Mouse (Mus musculus) embryonic facial prominence, embryonic 14.5 days (tissue): ENCODE data around the gene Mxi1. TPM values are rescaled to one million over a fixed set of nuclear protein-coding genes. Genes with fewer than 3 reads are reported as not detected.

ENCODE experiments used
- ATAC-seq: fragments of 200-750 bp; cut with Nextera tagmentation; 2 replicates; pipeline ENCODE4 v1.8.0; 2017; ENCODE audit warnings: low read depth, moderate number of reproducible peaks, moderate TSS enrichment
- DNase-seq: peaks from one replicate; pipeline ENCODE4 v3.0.0-alpha.2; 2015; ENCODE audit warnings: low spot score
- H3K27ac ChIP-seq: fragments of 300-500 bp; sonication (generic); replicated peaks from 2 replicates; pipeline ENCODE4 v1.5.1; 2014; ENCODE audit warnings: low read depth, mild to moderate bottlenecking, low read length, moderate library complexity
- H3K27me3 ChIP-seq: fragments of 300-500 bp; sonication (generic); replicated peaks from 2 replicates; pipeline ENCODE4 v1.6.1; 2014; ENCODE audit warnings: low read length; ENCODE audit not compliant: control insufficient read depth, insufficient read depth
- H3K36me3 ChIP-seq: fragments of 300-500 bp; sonication (generic); 2 replicates; pipeline ENCODE4 v1.6.1; 2014; ENCODE audit warnings: low read length, mixed read lengths; ENCODE audit not compliant: control insufficient read depth, insufficient read depth
- H3K4me1 ChIP-seq: fragments of 300-500 bp; sonication (generic); 2 replicates; pipeline ENCODE4 v1.6.1; 2014; ENCODE audit warnings: antibody characterized with exemption, low read length; ENCODE audit not compliant: control insufficient read depth, insufficient read depth
- H3K4me2 ChIP-seq: fragments of 300-500 bp; sonication (generic); 2 replicates; pipeline ENCODE4 v1.6.1; 2014; ENCODE audit warnings: low read depth, mild to moderate bottlenecking, low read length, moderate library complexity, mixed read lengths
- H3K4me3 ChIP-seq: fragments of 300-500 bp; sonication (generic); 2 replicates; pipeline ENCODE4 v1.5.1; 2014; ENCODE audit warnings: low read depth, mild to moderate bottlenecking, low read length
- H3K9ac ChIP-seq: fragments of 300-500 bp; sonication (generic); 2 replicates; pipeline ENCODE4 v1.6.1; 2014; ENCODE audit warnings: low read depth, mild to moderate bottlenecking, low read length, moderate library complexity, mixed read lengths
- H3K9me3 ChIP-seq: fragments of 300-500 bp; sonication (generic); 2 replicates; pipeline ENCODE4 v1.6.1; 2016; ENCODE audit warnings: low read length; ENCODE audit not compliant: control insufficient read depth
- WGBS: fragments of 180-500 bp; shearing (Covaris S2); extraction: QIAGEN DNeasy Blood & Tissue Kit; methylation state at CpG from one replicate; pipeline ENCODE4 v1.1.7; 2014; 5-methylcytosine and 5-hydroxymethylcytosine counted together
- polyA plus RNA-seq: library from polyadenylated mRNA; unstranded; fragments of >200 nt; fragmentation: Nextera tagmentation; extraction: Ambion mirVana; gene quantifications from 2 replicates; pipeline ENCODE4 v1.2.1, GENCODE M21; 2014

Mxi1 gene
- polyA plus RNA-seq, 1 experiment from 2014 or later = 36.0 TPM

DNA sequence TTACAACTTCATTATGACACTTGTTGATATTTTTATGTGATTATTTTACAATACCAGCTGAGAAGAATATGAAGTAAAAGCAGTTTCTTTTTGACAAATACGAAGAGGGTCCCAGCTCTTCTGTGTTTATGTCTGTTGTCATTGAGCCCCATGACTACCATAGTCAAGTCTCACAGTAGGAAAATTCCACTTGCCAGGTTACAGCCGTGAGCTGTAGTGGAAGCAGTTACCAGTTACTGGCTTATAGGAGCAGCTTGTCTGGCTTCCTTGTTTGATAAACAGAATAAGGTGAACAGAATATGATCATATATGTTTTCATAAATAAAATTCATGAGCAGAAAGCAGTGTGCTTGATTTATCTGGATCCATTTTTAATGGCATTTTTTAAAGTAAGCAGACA lies 54.2 kb downstream of the Mxi1 start:
- H3K4me3 ChIP-seq = no peak overlapping the region
- H3K4me2 ChIP-seq = peak overlapping the region; percentile 51; the same call in 1 of the 2 replicates
- no peak overlapping the region for H3K27ac ChIP-seq
- no peaks in the 10 kb centered on the region for H3K27me3 ChIP-seq
- 58% methylated on average over 2 of the region's 2 CpGs for whole genome bisulfite sequencing
- ATAC-seq (no peak), DNase-seq (no peak)
- no peaks in the 10 kb centered on the region for H3K36me3 ChIP-seq
- peaks cover 22% of the 10 kb centered on the region for H3K4me1 ChIP-seq
- no peaks in the 10 kb centered on the region for H3K9me3 ChIP-seq
- H3K9ac ChIP-seq = no peak overlapping the region

DNA sequence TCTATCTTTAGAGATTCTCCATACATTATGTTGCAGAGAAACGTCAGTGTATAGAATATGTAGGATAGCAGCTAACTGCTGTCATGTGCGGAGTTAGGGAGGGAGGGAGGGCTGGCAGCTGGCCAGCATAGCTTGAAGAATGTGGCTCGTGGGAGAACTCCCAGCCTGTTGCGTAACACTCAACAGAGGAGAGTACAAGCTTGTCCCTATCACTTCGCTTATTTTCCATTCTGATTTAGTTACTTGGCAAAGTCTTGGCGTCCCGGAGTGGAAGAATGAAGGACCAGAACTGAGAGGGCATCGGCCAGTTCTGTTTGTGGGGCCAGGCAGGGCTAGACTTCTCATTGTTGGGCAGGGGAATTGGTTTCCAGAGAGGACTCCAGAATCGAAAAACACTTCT lies 54.6 kb downstream of the Mxi1 start:
- DNase-seq = peak; percentile 96
- H3K4me3 ChIP-seq = peak overlapping the region; percentile 14; the same call in 1 of the 2 replicates
- WGBS = 16% methylated on average over 9 of the region's 9 CpGs

GRCm38 (mm10) chr19:53366057-53366775 lies 55.9 kb downstream of the Mxi1 start:
- H3K4me2 ChIP-seq = no peak overlapping the region
- H3K4me3 ChIP-seq = no peak overlapping the region
- H3K4me1 ChIP-seq = peaks cover 15% of the 10 kb centered on the region
- DNase-seq (no peak), ATAC-seq (no peak)
- H3K36me3 ChIP-seq = peaks cover 4% of the 10 kb centered on the region; the same call in 1 of the 2 replicates
- no peak overlapping the region for H3K9ac ChIP-seq
- H3K27me3 ChIP-seq = no peaks in the 10 kb centered on the region
- H3K9me3 ChIP-seq = no peaks in the 10 kb centered on the region
- no peak overlapping the region for H3K27ac ChIP-seq
- 79% methylated on average over 11 of the region's 11 CpGs for WGBS

More for the DNA sequence above, 54.6 kb downstream of the Mxi1 start:
- ATAC-seq = peak; percentile 83
- Histone ChIP-seq H3K27ac (peak overlapping the region; percentile 86), H3K9me3 (no peaks in the 10 kb centered on the region), H3K9ac (0 out of 2 replicates have a peak overlapping the region, but pooled peaks have one; percentile 45), H3K36me3 (no peaks in the 10 kb centered on the region), H3K4me1 (peaks cover 19% of the 10 kb centered on the region), H3K4me2 (peak overlapping the region; percentile 51), H3K27me3 (no peaks in the 10 kb centered on the region)

- WGBS = 87% methylated on average over 7 of the region's 7 CpGs
- Histone ChIP-seq H3K36me3 (peaks cover 11% of the 10 kb centered on the region; the same call in 1 of the 2 replicates), H3K27ac (no peak overlapping the region), H3K4me2 (no peak overlapping the region), H3K27me3 (no peaks in the 10 kb centered on the region), H3K4me1 (peaks cover 15% of the 10 kb centered on the region), H3K9ac (no peak overlapping the region), H3K9me3 (no peaks in the 10 kb centered on the region), H3K4me3 (no peak overlapping the region)
- ATAC-seq = no peak
- DNase-seq = no peak
Measured at GRCm38 (mm10) chr19:53366881-53367280, 56.6 kb downstream of the Mxi1 start.

- no peaks in the 10 kb centered on the region for H3K27me3 ChIP-seq
- H3K36me3 ChIP-seq = peaks cover 30% of the 10 kb centered on the region; the same call in 1 of the 2 replicates
- H3K4me2 ChIP-seq = no peak overlapping the region
- peak; percentile 89 for DNase-seq
- H3K27ac ChIP-seq = no peak overlapping the region
- ATAC-seq = peak; percentile 51
- WGBS = 32% methylated on average over 14 of the region's 14 CpGs
- no peak overlapping the region for H3K9ac ChIP-seq
- H3K4me3 ChIP-seq = no peak overlapping the region
- peaks cover 12% of the 10 kb centered on the region for H3K4me1 ChIP-seq
- H3K9me3 ChIP-seq = no peaks in the 10 kb centered on the region
Measured at GRCm38 (mm10) chr19:53369469-53370043, 59.2 kb downstream of the Mxi1 start.

DNA sequence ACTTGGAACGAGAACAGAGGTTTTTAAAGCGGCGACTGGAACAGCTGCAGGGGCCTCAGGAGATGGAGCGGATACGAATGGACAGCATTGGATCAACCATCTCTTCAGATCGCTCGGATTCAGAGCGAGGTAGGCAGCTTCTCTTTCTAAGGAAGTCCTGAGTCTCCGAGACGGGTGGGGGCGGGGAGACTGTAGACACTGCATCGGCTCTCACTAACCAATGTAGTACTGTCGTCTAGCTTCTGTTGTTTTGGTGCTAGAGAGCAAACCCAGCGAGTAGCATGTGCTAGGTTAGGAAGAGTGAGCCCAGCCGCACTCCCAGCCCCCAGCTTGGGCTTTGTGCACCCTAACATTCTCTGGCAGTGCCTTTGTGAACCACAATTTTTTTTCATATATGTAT lies 59.9 kb downstream of the Mxi1 start:
- Histone ChIP-seq H3K9me3 (no peaks in the 10 kb centered on the region), H3K36me3 (peaks cover 36% of the 10 kb centered on the region; the same call in 1 of the 2 replicates), H3K4me2 (no peak overlapping the region), H3K9ac (no peak overlapping the region), H3K27ac (no peak overlapping the region), H3K27me3 (no peaks in the 10 kb centered on the region), H3K4me3 (no peak overlapping the region), H3K4me1 (peaks cover 7% of the 10 kb centered on the region)
- ATAC-seq (0 out of 2 replicates have a peak, but pooled peaks have one; percentile 13), DNase-seq (no peak)
- 77% methylated on average over 15 of the region's 15 CpGs for WGBS

DNA sequence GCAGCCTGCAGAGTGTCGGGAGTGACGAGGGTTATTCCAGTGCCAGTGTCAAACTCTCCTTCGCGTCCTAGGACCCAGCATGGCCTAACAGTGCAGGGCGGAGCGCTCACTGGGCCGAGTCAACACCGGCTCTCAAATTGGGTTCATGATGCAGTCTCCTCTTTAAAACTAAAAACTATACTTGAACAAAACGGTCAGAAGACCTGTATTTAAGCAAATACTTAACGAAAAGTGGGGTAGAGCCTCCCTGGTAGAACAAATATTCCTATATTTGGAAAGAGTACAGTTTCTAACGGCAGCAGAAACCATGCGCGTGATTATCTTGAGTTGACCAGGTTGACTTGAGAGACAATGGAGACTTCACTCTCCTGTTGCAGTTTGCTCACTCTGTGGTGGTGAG lies 61.3 kb downstream of the Mxi1 start, which contains the start of gene Gm10197:
Gene Gm10197, minus strand, starts transcription at position 101 of the 400 bp plus-strand sequence.
- no peak within 1 kb of the TSS for H3K4me3 ChIP-seq
- H3K4me1 ChIP-seq = peaks cover 3% of the 10 kb centered on the region; the same call in 1 of the 2 replicates
- no peak within 1 kb of the TSS for H3K4me2 ChIP-seq
- H3K36me3 ChIP-seq = peaks cover 41% of the 10 kb centered on the region; the same call in 1 of the 2 replicates
- DNase-seq (no peak), ATAC-seq (no peak)
- H3K9me3 ChIP-seq = no peaks in the 10 kb centered on the region
- 91% methylated on average over 13 of the region's 13 CpGs for WGBS
- no peak within 1 kb of the TSS for H3K9ac ChIP-seq
- no peaks in the 10 kb centered on the region for H3K27me3 ChIP-seq
- H3K27ac ChIP-seq = no peak within 1 kb of the TSS

- H3K27me3 ChIP-seq = no peaks in the 10 kb centered on the region
- H3K9ac ChIP-seq = no peak overlapping the region
- H3K36me3 ChIP-seq = peaks cover 51% of the 10 kb centered on the region
- no peak overlapping the region for H3K4me2 ChIP-seq
- ATAC-seq (no peak), DNase-seq (no peak)
- no peak overlapping the region for H3K4me3 ChIP-seq
- WGBS = 89% methylated on average over 2 of the region's 2 CpGs
- peaks cover 3% of the 10 kb centered on the region; the same call in 1 of the 2 replicates for H3K4me1 ChIP-seq
- no peaks in the 10 kb centered on the region for H3K9me3 ChIP-seq
- H3K27ac ChIP-seq = no peak overlapping the region
Measured at GRCm38 (mm10) chr19:53373570-53373969, 63.3 kb downstream of the Mxi1 start.
